Mouse (Mus musculus) heart, embryonic 10.5 days (tissue): Measurements from ENCODE around the gene Ccin. TPM values are rescaled to one million over a fixed set of nuclear protein-coding genes. Genes with fewer than 3 reads are reported as not detected.

Experiments
- DNase-seq: peaks from one replicate; pipeline ENCODE4 v3.0.0-alpha.2; 2017; ENCODE audit warnings: low spot score
- H3K27ac ChIP-seq: fragments of 300-500 bp; sonication (generic); 2 replicates; pipeline ENCODE4 v1.5.1; 2016; ENCODE audit warnings: mild to moderate bottlenecking
- H3K27me3 ChIP-seq: fragments of 300-500 bp; sonication (generic); 2 replicates; pipeline ENCODE4 v1.6.1; 2016; ENCODE audit warnings: mild to moderate bottlenecking; ENCODE audit not compliant: poor library complexity, insufficient read depth, severe bottlenecking
- H3K36me3 ChIP-seq: fragments of 300-500 bp; sonication (generic); 2 replicates; pipeline ENCODE4 v1.6.1; 2016; ENCODE audit warnings: mild to moderate bottlenecking, moderate library complexity
- H3K4me1 ChIP-seq: fragments of 300-500 bp; sonication (generic); 2 replicates; pipeline ENCODE4 v1.6.1; 2016; ENCODE audit warnings: mild to moderate bottlenecking
- H3K4me3 ChIP-seq: fragments of 300-500 bp; sonication (generic); 2 replicates; pipeline ENCODE4 v1.5.1; 2016; ENCODE audit warnings: mild to moderate bottlenecking, moderate library complexity
- H3K9me3 ChIP-seq: fragments of 300-500 bp; sonication (generic); 2 replicates; pipeline ENCODE4 v1.6.1; 2016; ENCODE audit warnings: mild to moderate bottlenecking, moderate library complexity
- WGBS: fragments of 180-500 bp; shearing (Covaris S2); methylation state at CpG from one replicate; pipeline ENCODE4 v1.1.7; 2016; 5-methylcytosine and 5-hydroxymethylcytosine counted together
- polyA plus RNA-seq: library from polyadenylated mRNA; unstranded; fragments of >200 nt; fragmentation: Nextera tagmentation; extraction: Ambion mirVana; gene quantifications from 2 replicates; pipeline ENCODE4 v1.2.1, GENCODE M21; 2016

Gene Ccin
- polyA plus RNA-seq, 1 experiment from 2014 or later, result not detected

DNA sequence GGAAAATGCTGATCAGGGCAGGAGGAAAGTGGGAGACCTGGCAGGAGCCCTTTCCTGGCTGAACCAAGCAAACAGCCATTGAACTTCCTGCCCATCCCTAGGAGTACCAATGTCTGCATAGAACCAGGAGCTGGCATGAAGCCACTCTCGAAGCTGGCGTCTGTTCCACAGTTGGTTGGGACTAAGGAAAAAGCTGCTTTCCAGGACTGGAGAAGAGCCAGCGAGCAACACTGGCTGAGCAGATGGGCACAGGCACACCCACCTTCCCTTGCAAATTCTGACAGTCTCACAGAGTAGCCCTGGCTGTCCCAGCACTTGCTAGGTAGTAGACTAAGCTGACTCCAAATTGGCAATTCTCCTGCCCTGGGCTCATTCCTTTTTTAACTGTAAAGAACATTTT lies 3.5 kb upstream of the Ccin start:
- Histone ChIP-seq H3K4me1 (peaks cover 24% of the 10 kb centered on the region), H3K36me3 (0 out of 2 replicates have a peak, but pooled peaks cover under 1% of the 10 kb centered on the region), H3K4me3 (no peak overlapping the region), H3K27me3 (peaks cover 15% of the 10 kb centered on the region; the same call in 1 of the 2 replicates), H3K9me3 (no peaks in the 10 kb centered on the region), H3K27ac (no peak overlapping the region)
- 79% methylated on average over 3 of the region's 3 CpGs for WGBS
- peak; percentile 62 for DNase-seq

DNA sequence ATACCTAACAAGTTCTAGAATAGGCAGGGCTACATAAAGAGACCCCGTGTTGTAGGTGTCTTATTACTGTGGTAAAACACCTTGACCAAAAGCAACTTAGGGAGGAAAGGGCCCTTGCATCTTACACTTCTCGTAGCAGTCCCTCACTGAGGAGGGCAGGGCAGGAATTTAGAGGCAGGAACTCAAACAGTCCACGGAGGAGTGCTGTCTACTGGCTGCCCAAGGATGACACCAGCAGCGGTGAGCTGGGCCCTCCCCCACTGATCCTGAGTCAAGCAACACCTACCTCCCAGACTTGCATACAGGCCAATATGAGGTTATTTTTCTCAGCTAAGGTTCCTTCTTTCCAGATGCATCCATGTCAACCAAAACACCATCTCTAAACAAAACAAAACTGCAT lies 3.0 kb upstream of the Ccin start:
- DNase-seq, result peak; percentile 51
- no peak overlapping the region for H3K4me3 ChIP-seq
- WGBS, result 79% methylated on average over 4 of the region's 4 CpGs

DNA sequence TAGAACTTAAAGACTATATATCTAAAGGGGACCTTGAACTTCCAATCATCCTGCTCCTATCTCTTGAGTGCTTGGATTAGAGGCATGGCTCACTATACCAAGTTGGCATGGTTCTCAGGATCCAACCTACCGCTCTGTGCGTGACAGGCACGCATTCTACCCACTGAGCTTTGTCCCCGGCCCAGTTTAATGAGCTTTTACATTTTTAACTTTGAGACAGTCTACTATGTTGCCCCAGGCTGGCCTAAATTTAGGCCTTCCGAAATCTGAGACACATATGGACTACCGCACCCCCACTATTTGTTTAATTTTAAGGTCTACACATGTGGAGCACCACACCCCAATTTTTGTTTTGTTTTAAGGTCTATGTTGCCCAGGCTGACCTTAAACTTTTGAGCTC lies 2.4 kb upstream of the Ccin start:
- H3K4me1 ChIP-seq, result peaks cover 24% of the 10 kb centered on the region
- peaks cover 15% of the 10 kb centered on the region; the same call in 1 of the 2 replicates for H3K27me3 ChIP-seq
- no peaks in the 10 kb centered on the region for H3K36me3 ChIP-seq
- no peaks in the 10 kb centered on the region for H3K9me3 ChIP-seq
- H3K27ac ChIP-seq, result no peak overlapping the region
- no peak overlapping the region for H3K4me3 ChIP-seq
- DNase-seq, result peak; percentile 56
- 94% methylated on average over 6 of the region's 6 CpGs for WGBS

More for the DNA sequence above, 3.0 kb upstream of the Ccin start:
- Histone ChIP-seq H3K36me3 (no peaks in the 10 kb centered on the region), H3K27me3 (peaks cover 15% of the 10 kb centered on the region; the same call in 1 of the 2 replicates), H3K4me1 (peaks cover 24% of the 10 kb centered on the region), H3K9me3 (no peaks in the 10 kb centered on the region), H3K27ac (no peak overlapping the region)

DNA sequence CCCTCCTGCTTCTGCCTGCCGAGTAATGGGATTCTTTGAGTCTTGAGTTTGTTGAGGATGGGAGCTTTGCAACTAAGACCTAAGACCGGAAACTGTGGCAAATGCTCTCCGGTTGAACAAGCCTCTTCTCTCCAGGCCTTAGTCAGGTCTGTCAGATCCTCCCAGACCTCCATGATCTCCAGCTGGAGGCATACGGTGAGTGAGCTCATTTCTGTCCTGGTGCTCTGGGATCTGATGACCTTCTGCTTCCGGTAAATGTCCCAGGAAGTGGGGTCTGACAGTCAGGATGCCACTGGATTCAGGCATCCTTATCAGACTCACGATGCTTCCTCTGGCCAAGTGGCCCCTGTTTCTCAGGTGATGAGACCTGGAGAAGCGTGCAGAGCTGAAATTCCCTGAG lies 2.0 kb upstream of the Ccin start:
- Histone ChIP-seq H3K27ac (0 out of 2 replicates have a peak overlapping the region, but pooled peaks have one; percentile 16), H3K36me3 (no peaks in the 10 kb centered on the region), H3K4me1 (peaks cover 24% of the 10 kb centered on the region), H3K9me3 (no peaks in the 10 kb centered on the region), H3K4me3 (no peak overlapping the region), H3K27me3 (peaks cover 15% of the 10 kb centered on the region; the same call in 1 of the 2 replicates)
- 68% methylated on average over 7 of the region's 7 CpGs for WGBS
- peak; percentile 66 for DNase-seq

DNA sequence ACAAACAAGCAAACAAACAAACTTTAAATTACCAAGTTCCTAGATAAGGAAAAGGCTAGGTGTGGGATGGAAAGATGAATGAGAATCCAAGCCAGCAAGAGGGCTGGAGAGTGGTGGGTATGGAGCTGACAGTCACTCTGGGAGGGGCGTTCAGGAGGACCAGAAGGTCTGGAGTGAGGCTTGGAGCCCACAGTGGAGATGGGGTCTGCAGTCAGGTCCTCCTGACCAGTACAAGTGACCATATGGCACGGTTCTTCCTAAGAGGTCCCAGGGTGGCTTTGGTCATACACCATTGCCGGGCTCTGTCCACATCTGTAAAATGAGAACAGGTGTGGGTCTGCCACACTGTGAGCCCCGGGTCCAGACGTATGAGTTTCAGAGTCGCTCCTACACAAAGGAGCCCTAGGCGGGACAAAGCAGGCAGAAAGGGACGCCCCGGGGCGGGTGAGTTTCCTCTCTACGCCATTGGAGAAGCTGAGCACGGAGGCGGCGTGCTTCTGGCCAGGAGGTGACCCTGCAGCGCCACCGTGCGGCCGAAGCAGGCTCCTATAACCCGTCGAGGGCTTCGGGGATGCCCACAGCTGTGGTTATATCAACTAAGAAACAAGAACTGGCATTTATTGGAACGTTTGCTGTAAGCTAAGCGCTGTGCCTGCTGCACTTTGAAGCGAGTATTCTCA lies 1.1 kb upstream of the Ccin start:
- Histone ChIP-seq H3K27me3 (peaks cover 15% of the 10 kb centered on the region; the same call in 1 of the 2 replicates), H3K4me1 (peaks cover 24% of the 10 kb centered on the region), H3K27ac (peak overlapping the region; percentile 94), H3K4me3 (peak overlapping the region; percentile 61), H3K9me3 (no peaks in the 10 kb centered on the region), H3K36me3 (no peaks in the 10 kb centered on the region)
- DNase-seq, result peak; percentile 95
- WGBS, result 2% methylated on average over 24 of the region's 24 CpGs

DNA sequence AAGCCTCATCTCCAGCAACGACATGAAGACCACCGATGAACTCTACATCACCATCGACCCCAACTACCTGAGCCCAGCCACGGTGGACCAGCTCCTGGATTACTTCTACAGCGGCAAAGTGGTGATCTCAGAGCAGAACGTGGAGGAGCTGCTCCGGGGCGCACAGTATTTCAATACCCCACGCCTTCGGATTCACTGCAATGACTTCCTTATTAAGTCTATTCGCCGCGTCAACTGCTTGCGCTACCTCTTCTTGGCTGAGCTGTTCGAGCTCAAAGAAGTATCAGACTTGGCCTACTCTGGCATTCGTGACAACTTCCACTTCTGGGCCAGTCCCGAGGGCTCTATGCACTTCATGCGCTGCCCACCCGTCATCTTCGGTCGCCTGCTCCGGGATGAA lies 473 bp downstream of the Ccin start:
- DNase-seq, result peak; percentile 72
- H3K27me3 ChIP-seq, result peaks cover 15% of the 10 kb centered on the region; the same call in 1 of the 2 replicates
- H3K4me3 ChIP-seq, result no peak overlapping the region
- no peaks in the 10 kb centered on the region for H3K9me3 ChIP-seq
- H3K4me1 ChIP-seq, result peaks cover 14% of the 10 kb centered on the region
- WGBS, result 90% methylated on average over 22 of the region's 22 CpGs
- no peak overlapping the region for H3K27ac ChIP-seq
- H3K36me3 ChIP-seq, result no peaks in the 10 kb centered on the region

DNA sequence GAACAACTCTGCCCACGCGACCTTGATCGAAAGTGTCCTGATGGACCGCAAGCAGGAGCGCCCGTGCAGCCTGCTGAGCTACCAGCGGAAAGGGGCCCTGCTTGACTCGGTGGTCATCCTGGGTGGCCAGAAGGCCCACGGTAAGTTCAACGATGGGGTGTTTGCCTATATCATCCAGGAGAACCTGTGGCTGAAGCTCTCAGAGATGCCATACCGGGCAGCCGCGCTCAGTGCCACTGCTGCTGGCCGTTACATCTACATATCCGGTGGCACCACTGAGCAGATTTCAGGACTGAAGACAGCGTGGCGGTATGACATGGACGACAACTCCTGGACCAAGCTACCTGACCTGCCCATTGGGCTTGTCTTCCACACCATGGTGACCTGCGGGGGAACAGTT lies 1.0 kb downstream of the Ccin start:
- peak; percentile 70 for DNase-seq
- Histone ChIP-seq H3K27ac (no peak overlapping the region), H3K4me1 (0 out of 2 replicates have a peak, but pooled peaks cover 11% of the 10 kb centered on the region), H3K4me3 (no peak overlapping the region), H3K27me3 (peaks cover 15% of the 10 kb centered on the region; the same call in 1 of the 2 replicates), H3K36me3 (no peaks in the 10 kb centered on the region), H3K9me3 (no peaks in the 10 kb centered on the region)
- WGBS, result 87% methylated on average over 19 of the region's 19 CpGs

DNA sequence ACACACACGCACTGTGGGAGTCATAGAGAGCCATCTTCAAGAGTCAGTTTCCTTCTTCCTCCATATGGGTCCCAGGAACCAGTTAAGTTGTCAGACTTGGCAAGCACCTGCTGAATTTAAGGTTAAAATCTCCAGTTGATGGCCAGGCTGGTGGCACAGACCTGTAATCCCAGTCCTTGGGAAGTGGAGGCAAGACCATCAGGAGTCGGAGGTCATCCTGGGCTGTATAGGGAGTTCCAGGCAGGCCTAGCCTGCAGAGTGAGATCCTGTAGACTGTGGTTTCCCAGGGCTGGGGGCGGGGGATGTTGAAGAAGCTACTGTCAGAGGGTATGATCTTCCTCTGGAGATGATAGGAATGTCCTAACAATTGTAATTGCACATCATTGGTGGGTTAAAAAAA lies 5.7 kb downstream of the Ccin start:
- H3K4me1 ChIP-seq, result no peaks in the 10 kb centered on the region
- H3K36me3 ChIP-seq, result no peaks in the 10 kb centered on the region
- H3K4me3 ChIP-seq, result no peak overlapping the region
- H3K9me3 ChIP-seq, result no peaks in the 10 kb centered on the region
- H3K27ac ChIP-seq, result no peak overlapping the region
- WGBS, result 83% methylated on average over 3 of the region's 3 CpGs
- peak; percentile 52 for DNase-seq
- H3K27me3 ChIP-seq, result peaks cover 6% of the 10 kb centered on the region; the same call in 1 of the 2 replicates

DNA sequence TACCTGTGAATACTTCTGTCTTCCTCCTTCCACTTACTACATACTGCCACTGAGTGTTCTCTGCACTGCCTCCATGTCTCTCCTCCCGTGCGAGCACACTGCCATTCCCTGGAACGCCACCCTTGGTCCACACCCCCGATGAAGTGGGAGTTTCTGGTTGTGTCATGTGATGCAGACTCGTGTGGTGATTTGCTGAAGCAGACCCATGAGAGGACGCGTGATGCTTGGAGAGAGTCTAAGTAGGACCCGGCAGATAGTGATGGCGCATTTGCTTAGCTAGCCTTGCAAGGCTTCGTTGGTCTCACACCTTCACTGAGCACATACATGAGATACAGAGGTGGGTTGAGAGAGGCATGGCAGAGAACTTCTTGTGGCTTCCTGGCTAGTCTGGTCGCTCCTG lies 9.8 kb downstream of the Ccin start:
- no peaks in the 10 kb centered on the region for H3K27me3 ChIP-seq
- WGBS, result 89% methylated on average over 11 of the region's 11 CpGs
- H3K4me3 ChIP-seq, result no peak overlapping the region
- H3K9me3 ChIP-seq, result no peaks in the 10 kb centered on the region
- no peak overlapping the region for H3K27ac ChIP-seq
- no peaks in the 10 kb centered on the region for H3K36me3 ChIP-seq
- H3K4me1 ChIP-seq, result no peaks in the 10 kb centered on the region
- peak; percentile 30 for DNase-seq

DNA sequence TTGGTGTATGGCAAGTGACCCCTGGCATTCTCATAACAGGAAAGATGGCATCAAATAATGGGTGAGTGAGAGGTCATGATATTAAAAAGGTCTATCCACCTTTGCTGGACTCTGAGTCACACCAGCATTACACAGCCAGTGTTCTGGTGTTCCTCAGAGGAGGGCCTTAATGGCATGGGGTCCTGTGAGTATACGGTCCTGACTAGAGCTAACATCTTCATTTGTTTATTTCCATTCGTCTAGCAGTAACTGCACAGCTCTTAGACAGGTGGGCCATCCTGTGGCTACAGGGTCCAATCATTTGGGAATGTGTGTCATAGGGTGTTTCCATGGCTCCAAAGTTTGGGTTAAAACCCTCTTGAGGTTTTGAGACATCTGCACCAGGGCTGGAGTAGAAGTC lies 11.1 kb downstream of the Ccin start:
- WGBS, result 70% methylated on average over 2 of the region's 2 CpGs
- no peaks in the 10 kb centered on the region for H3K9me3 ChIP-seq
- H3K4me3 ChIP-seq, result no peak overlapping the region
- peak; percentile 61 for DNase-seq
- H3K27ac ChIP-seq, result no peak overlapping the region
- H3K4me1 ChIP-seq, result no peaks in the 10 kb centered on the region
- no peaks in the 10 kb centered on the region for H3K36me3 ChIP-seq
- H3K27me3 ChIP-seq, result no peaks in the 10 kb centered on the region

DNA sequence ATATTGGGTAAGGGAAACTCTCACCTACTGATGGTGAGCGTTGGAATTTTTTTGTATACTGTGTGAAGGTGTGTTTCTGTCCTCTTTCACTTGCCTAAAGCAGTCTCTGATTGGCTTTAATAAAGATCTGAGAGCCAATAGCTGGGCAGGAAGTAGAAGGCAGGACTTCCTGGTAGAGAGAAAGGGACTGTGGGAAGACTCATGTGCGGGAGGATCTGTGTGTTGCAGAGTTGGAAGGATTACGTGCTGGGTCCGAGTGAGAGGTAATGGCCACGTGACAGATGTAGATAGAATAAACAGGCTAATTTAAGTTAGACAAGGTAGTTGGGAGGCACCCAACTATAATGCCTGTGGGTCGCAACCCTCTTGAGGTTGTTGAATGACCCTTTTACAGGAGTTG lies 20.3 kb downstream of the Ccin start:
- H3K36me3 ChIP-seq, result no peaks in the 10 kb centered on the region
- WGBS, result 80% methylated on average over 6 of the region's 6 CpGs
- no peak overlapping the region for H3K27ac ChIP-seq
- no peaks in the 10 kb centered on the region for H3K27me3 ChIP-seq
- DNase-seq, result peak; percentile 74
- no peaks in the 10 kb centered on the region for H3K9me3 ChIP-seq
- no peaks in the 10 kb centered on the region for H3K4me1 ChIP-seq
- H3K4me3 ChIP-seq, result no peak overlapping the region

DNA sequence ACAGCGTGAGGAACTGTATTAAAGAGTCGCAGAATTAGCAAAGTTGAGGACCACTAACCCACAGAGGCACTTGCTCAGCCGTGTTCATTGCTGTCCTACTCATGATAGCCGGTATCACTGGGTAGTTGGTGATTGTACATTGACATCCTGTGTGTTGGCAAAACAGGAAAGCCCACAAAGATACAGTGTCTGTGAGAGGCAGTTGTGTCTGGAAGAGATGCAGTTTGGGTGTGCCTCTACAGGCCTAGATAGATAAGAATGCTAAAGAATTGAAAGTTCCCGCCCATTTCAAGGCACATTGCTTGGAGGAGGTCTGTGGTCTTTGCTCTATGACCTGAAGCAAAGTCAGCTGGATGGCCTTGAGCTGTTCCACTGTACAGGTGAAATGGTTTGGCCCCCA lies 20.8 kb downstream of the Ccin start, which contains the start of gene Clta:
TSS of gene Clta (plus strand) at position 327 of the 400 bp plus-strand sequence.
- no peaks in the 10 kb centered on the region for H3K9me3 ChIP-seq
- peak within 1 kb of the TSS; percentile 17; the same call in 1 of the 2 replicates for H3K27ac ChIP-seq
- H3K27me3 ChIP-seq, result no peaks in the 10 kb centered on the region
- DNase-seq, result peak; percentile 79
- H3K4me3 ChIP-seq, result no peak within 1 kb of the TSS
- 72% methylated on average over 5 of the region's 5 CpGs for WGBS
- H3K4me1 ChIP-seq, result no peaks in the 10 kb centered on the region
- H3K36me3 ChIP-seq, result no peaks in the 10 kb centered on the region

DNA sequence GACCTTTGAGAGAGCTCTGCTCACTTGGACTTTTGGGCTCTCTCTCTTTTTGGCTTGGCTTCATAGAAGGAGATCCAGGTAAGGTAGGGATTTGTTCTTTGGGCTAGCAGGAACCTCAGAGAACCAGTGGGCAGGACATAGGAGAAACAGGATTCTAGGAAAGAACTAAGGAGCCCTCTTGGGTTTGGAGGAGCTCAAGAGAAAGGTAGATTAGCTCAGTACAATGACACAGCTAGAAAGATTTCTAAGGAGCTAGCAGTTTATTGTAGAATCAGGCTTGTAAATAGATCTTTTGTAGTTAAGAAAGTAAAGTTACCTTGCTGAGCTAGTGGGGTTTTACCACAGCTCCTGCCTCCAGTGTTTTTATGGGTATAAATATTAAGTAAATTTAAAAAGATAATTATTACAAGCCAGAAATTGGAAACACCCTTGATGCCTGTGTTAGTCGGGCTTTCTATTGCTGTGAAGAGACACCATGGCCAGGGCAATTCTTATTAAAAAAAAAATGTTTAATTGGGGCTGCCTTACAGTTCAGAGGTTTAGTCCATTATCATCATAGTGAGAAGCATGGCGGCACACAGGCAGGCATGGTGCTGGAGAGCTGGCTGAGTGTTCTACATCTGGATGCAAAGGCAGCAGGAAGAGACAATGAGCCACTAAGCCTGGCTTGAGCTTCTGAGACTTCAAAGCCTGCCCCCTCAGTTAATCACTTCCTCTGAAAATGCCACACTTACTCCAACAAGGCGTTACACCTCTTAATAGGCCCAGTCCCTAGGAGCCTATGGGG lies 21.5 kb downstream of the Ccin start:
- H3K9me3 ChIP-seq, result no peaks in the 10 kb centered on the region
- no peak overlapping the region for H3K4me3 ChIP-seq
- no peaks in the 10 kb centered on the region for H3K27me3 ChIP-seq
- peak; percentile 63 for DNase-seq
- H3K36me3 ChIP-seq, result no peaks in the 10 kb centered on the region
- peak overlapping the region; percentile 17; the same call in 1 of the 2 replicates for H3K27ac ChIP-seq
- WGBS, result 68% methylated on average over 3 of the region's 3 CpGs
- H3K4me1 ChIP-seq, result no peaks in the 10 kb centered on the region
